Comparison of ENCODE assay signal across 27 mouse cellular contexts in the genomic region with DNA sequence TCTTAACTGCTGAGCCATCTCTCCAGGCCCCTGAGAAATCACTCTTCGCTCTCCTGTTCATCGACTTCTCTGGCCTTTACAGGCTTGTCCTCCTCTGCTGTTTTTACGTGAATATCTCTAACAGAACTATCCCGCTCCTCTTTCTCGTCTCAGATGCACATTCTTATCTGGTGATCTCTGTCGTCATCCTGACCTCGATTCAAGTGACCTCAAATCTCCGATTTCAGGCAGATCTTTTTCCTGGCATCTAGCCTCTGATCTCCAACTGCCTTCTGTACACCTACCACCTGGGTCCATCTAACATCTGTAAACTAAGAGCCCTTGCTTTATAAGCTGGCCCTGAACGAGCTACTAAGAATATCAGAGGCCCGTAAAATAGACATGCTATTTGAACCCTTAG. TPM values are rescaled to one million over a fixed set of nuclear protein-coding genes. Genes with fewer than 3 reads are reported as not detected.
DNase-seq lines count a peak whose midpoint lies in the region; ATAC-seq and TF ChIP-seq lines count a peak whose summit lies in the region.
"Had no signal": no experiment of that assay in that cellular context is flagged by ENCODE, and none has a peak within 500 bp of the region (broad histone marks: within the 10 kb centered on the region; RNA-seq: fewer than 3 reads in every experiment).

No protein-coding gene starts in this region.

- no peaks in the 10 kb centered on the region for H3K4me1 ChIP-seq in stomach, embryonic 16.5 days (ENCODE audit: control insufficient read depth, insufficient read depth, low read length)
- H3K4me1 ChIP-seq in stomach, postnatal 0 days (replicated peaks; ENCODE audit: control insufficient read depth, insufficient read depth), result no peaks in the 10 kb centered on the region
- H3K4me1 ChIP-seq in intestine, embryonic 16.5 days (ENCODE audit: control insufficient read depth, insufficient read depth, low read length), result no peaks in the 10 kb centered on the region
- H3K4me1 ChIP-seq: embryonic facial prominence, embryonic 13.5 days; forebrain, embryonic 13.5 days; heart, embryonic 13.5 days; hindbrain, embryonic 12.5 days had no signal

- DNase-seq in adrenal gland, postnatal 14 days, result peak; percentile 9
- DNase-seq in adrenal gland, adult 18-20 months (ENCODE audit: low spot score in 2 of 2), result no peak
- no peak for DNase-seq in stomach, postnatal 0 days (ENCODE audit: low spot score)
- DNase-seq in gastrocnemius, adult 8-10 months (ENCODE audit: low spot score in 2 of 2), result no peak
- DNase-seq: adrenal gland, adult 8-10 months; cerebellum, adult 11-12 months; cerebellum, adult 9-10 months; cerebellum, postnatal 25 days; forebrain, postnatal 0 days; gastrocnemius, postnatal 25 days; heart, postnatal 36 days had no signal

- H3K4me2 ChIP-seq in stomach, embryonic 16.5 days (ENCODE audit: low read depth, low read length), result no peak overlapping the region
- no peak overlapping the region for H3K4me2 ChIP-seq in stomach, postnatal 0 days (replicated peaks; ENCODE audit: low read depth)
- no peak overlapping the region for H3K4me2 ChIP-seq in intestine, embryonic 16.5 days (ENCODE audit: low read depth, low read length)
- H3K4me2 ChIP-seq: embryonic facial prominence, embryonic 13.5 days; forebrain, embryonic 13.5 days; heart, embryonic 13.5 days; hindbrain, embryonic 12.5 days had no signal

- WGBS in stomach, embryonic 16.5 days, result 80% methylated on average over 10 of the region's 10 CpGs
- WGBS in stomach, postnatal 0 days, result 75% methylated on average over 10 of the region's 10 CpGs
- 77% methylated on average over 10 of the region's 10 CpGs for WGBS in intestine, embryonic 16.5 days

- peak overlapping the region; percentile 39; the same call in 1 of the 2 replicates for H3K27ac ChIP-seq in stomach, embryonic 16.5 days (ENCODE audit: low read length)
- H3K27ac ChIP-seq in stomach, postnatal 0 days (replicated peaks), result no peak overlapping the region
- peak overlapping the region; percentile 91 for H3K27ac ChIP-seq in intestine, embryonic 16.5 days (ENCODE audit: low read length)
- H3K27ac ChIP-seq: embryonic facial prominence, embryonic 13.5 days; forebrain, embryonic 13.5 days; heart, embryonic 13.5 days; hindbrain, embryonic 12.5 days had no signal

- no peak for TF ChIP-seq EP300 in stomach, postnatal 0 days (optimal IDR thresholded peaks at IDR 0.05)

- no peak for ATAC-seq in stomach, embryonic 16.5 days (ENCODE audit: insufficient read depth, low FRiP score)
- ATAC-seq in stomach, postnatal 0 days (ENCODE audit: low FRiP score, low TSS enrichment), result no peak
- peak; percentile 3 for ATAC-seq in intestine, embryonic 16.5 days
- no peak for ATAC-seq in erythroid progenitor cell, adult 5-6 weeks (replicated peaks; ENCODE audit: low FRiP score, poor library complexity, severe bottlenecking)
- ATAC-seq: activated CD4-positive, CD25-positive, alpha-beta regulatory T cell, adult 4 months; forebrain, embryonic 13.5 days; forebrain, postnatal 0 days; hindbrain, embryonic 16.5 days; Patski had no signal

- TF ChIP-seq CTCF in stomach, postnatal 0 days (IDR thresholded peaks at IDR 0.05; ENCODE audit: low read depth), result no peak

- no peak overlapping the region for H3K9ac ChIP-seq in stomach, embryonic 16.5 days (ENCODE audit: low read length)
- no peak overlapping the region for H3K9ac ChIP-seq in stomach, postnatal 0 days (ENCODE audit: low read length)
- no peak overlapping the region for H3K9ac ChIP-seq in intestine, embryonic 16.5 days (ENCODE audit: low read depth, low read length)
- H3K9ac ChIP-seq: embryonic facial prominence, embryonic 13.5 days; forebrain, embryonic 13.5 days; forebrain, postnatal 0 days; heart, embryonic 13.5 days; hindbrain, embryonic 12.5 days had no signal

- no peaks in the 10 kb centered on the region for H3K36me3 ChIP-seq in stomach, embryonic 16.5 days (ENCODE audit: control insufficient read depth, insufficient read depth, low read length)
- H3K36me3 ChIP-seq in stomach, postnatal 0 days (ENCODE audit: control insufficient read depth, insufficient read depth, low read length), result no peaks in the 10 kb centered on the region
- no peaks in the 10 kb centered on the region for H3K36me3 ChIP-seq in intestine, embryonic 16.5 days (ENCODE audit: control insufficient read depth, insufficient read depth, low read length)
- H3K36me3 ChIP-seq: embryonic facial prominence, embryonic 13.5 days; heart, embryonic 13.5 days; hindbrain, embryonic 12.5 days had no signal

- no peaks in the 10 kb centered on the region for H3K27me3 ChIP-seq in stomach, embryonic 16.5 days (ENCODE audit: control insufficient read depth, insufficient read depth, low read length)
- H3K27me3 ChIP-seq in stomach, postnatal 0 days (ENCODE audit: control insufficient read depth, insufficient read depth, low read length), result no peaks in the 10 kb centered on the region
- no peaks in the 10 kb centered on the region for H3K27me3 ChIP-seq in intestine, embryonic 16.5 days (replicated peaks; ENCODE audit: control insufficient read depth, insufficient read depth, low read length)
- H3K27me3 ChIP-seq: CH12.LX; embryonic facial prominence, embryonic 13.5 days; forebrain, embryonic 13.5 days; heart, embryonic 13.5 days; hindbrain, embryonic 12.5 days had no signal

- H3K4me3 ChIP-seq in stomach, embryonic 16.5 days (replicated peaks; ENCODE audit: low read length), result no peak overlapping the region
- no peak overlapping the region for H3K4me3 ChIP-seq in stomach, postnatal 0 days (ENCODE audit: low read depth, low read length)
- no peak overlapping the region for H3K4me3 ChIP-seq in intestine, embryonic 16.5 days (ENCODE audit: low read length)
- H3K4me3 ChIP-seq: embryonic facial prominence, embryonic 13.5 days; forebrain, embryonic 13.5 days; heart, embryonic 13.5 days; hindbrain, embryonic 12.5 days had no signal

- H3K9me3 ChIP-seq in stomach, embryonic 16.5 days (replicated peaks; ENCODE audit: control insufficient read depth, low read length), result no peaks in the 10 kb centered on the region
- no peaks in the 10 kb centered on the region for H3K9me3 ChIP-seq in stomach, postnatal 0 days (ENCODE audit: control insufficient read depth, low read length)
- no peaks in the 10 kb centered on the region for H3K9me3 ChIP-seq in intestine, embryonic 16.5 days (ENCODE audit: control insufficient read depth, low read length)
- H3K9me3 ChIP-seq: embryonic facial prominence, embryonic 13.5 days; forebrain, embryonic 13.5 days; heart, embryonic 13.5 days; hindbrain, embryonic 12.5 days had no signal

RNA-seq across cellular contexts. Expression of gene Hsd17b6, which starts 2.5 kb away (rescaled TPM):
- total RNA-seq in adrenal gland, postnatal 14 days (2021), result 0.56 and 7.7 TPM in 2 replicates
- total RNA-seq in adrenal gland, adult 18-20 months (2021), result not detected
- not detected in 2 replicates for polyA plus RNA-seq in stomach, embryonic 16.5 days (2015; fragmentation: Nextera tagmentation; extraction: Ambion mirVana)
- 5.0 and 5.7 TPM in 2 replicates for polyA plus RNA-seq in stomach, postnatal 0 days (2015; fragmentation: Nextera tagmentation; extraction: Ambion mirVana)
- 0.22 and 0.76 TPM in 2 replicates for polyA plus RNA-seq in intestine, embryonic 16.5 days (2015; fragmentation: Nextera tagmentation; extraction: Ambion mirVana)
- not detected for total RNA-seq in gastrocnemius, adult 8-10 months (2022)
- not detected in 2 replicates for total RNA-seq in erythroid progenitor cell, adult 5-6 weeks (2015; ENCODE audit: low replicate concordance)
- not detected in 2 replicates for total RNA-seq in erythroid progenitor cell, adult 5-6 weeks (2017; ENCODE audit: low replicate concordance)
- total RNA-seq: forebrain, postnatal 0 days; gastrocnemius, adult 18-20 months; gastrocnemius, postnatal 25 days; granulocyte monocyte progenitor cell, adult 5-6 weeks; heart, postnatal 36 days had no signal
- polyA plus RNA-seq: activated CD4-positive, CD25-positive, alpha-beta regulatory T cell, adult 4 months; C2C12; cortical plate, adult 2 months; embryonic facial prominence, embryonic 13.5 days; forebrain, embryonic 13.5 days; forebrain, postnatal 0 days; heart, embryonic 13.5 days; heart, postnatal 0 days; hindbrain, embryonic 12.5 days; hindbrain, embryonic 16.5 days; Patski had no signal

RNA-seq across cellular contexts. Expression of gene Prim1, which starts 10.1 kb away (rescaled TPM):
- total RNA-seq in adrenal gland, postnatal 14 days (2021), result 11.0 and 13.6 TPM in 2 replicates
- total RNA-seq in adrenal gland, adult 18-20 months (2021), result 1 to 10 TPM; 2.8 to 3.5 TPM
- polyA plus RNA-seq in stomach, embryonic 16.5 days (2015; fragmentation: Nextera tagmentation; extraction: Ambion mirVana), result 64.6 and 68.4 TPM in 2 replicates
- polyA plus RNA-seq in stomach, postnatal 0 days (2015; fragmentation: Nextera tagmentation; extraction: Ambion mirVana), result 27.3 and 27.4 TPM in 2 replicates
- polyA plus RNA-seq in intestine, embryonic 16.5 days (2015; fragmentation: Nextera tagmentation; extraction: Ambion mirVana), result 56.3 and 66.1 TPM in 2 replicates
- 1 to 10 TPM in 1 of 4 experiments, under 1 TPM in 3; 0.40 to 1.0 (median 0.45) TPM for total RNA-seq in gastrocnemius, adult 8-10 months (2022)
- 144 and 177 TPM in 2 replicates for total RNA-seq in erythroid progenitor cell, adult 5-6 weeks (2015; ENCODE audit: low replicate concordance)
- 110 and 170 TPM in 2 replicates for total RNA-seq in erythroid progenitor cell, adult 5-6 weeks (2017; ENCODE audit: low replicate concordance)

RNA-seq across cellular contexts. Expression of gene Naca, which starts 30.5 kb away (rescaled TPM):
- 617 and 658 TPM in 2 replicates for total RNA-seq in adrenal gland, postnatal 14 days (2021)
- 100 to 1,000 TPM; 612 to 654 TPM for total RNA-seq in adrenal gland, adult 18-20 months (2021)
- 625 and 721 TPM in 2 replicates for polyA plus RNA-seq in stomach, embryonic 16.5 days (2015; fragmentation: Nextera tagmentation; extraction: Ambion mirVana)
- polyA plus RNA-seq in stomach, postnatal 0 days (2015; fragmentation: Nextera tagmentation; extraction: Ambion mirVana), result 618 and 628 TPM in 2 replicates
- polyA plus RNA-seq in intestine, embryonic 16.5 days (2015; fragmentation: Nextera tagmentation; extraction: Ambion mirVana), result 686 and 732 TPM in 2 replicates
- 100 to 1,000 TPM; 367 to 418 (median 380) TPM for total RNA-seq in gastrocnemius, adult 8-10 months (2022)
- total RNA-seq in erythroid progenitor cell, adult 5-6 weeks (2015; ENCODE audit: low replicate concordance), result 228 and 341 TPM in 2 replicates
- 391 and 449 TPM in 2 replicates for total RNA-seq in erythroid progenitor cell, adult 5-6 weeks (2017; ENCODE audit: low replicate concordance)

RNA-seq across cellular contexts. Expression of gene Ptges3, which starts 53.8 kb away (rescaled TPM):
- total RNA-seq in adrenal gland, postnatal 14 days (2021), result 157 and 172 TPM in 2 replicates
- total RNA-seq in adrenal gland, adult 18-20 months (2021), result 100 to 1,000 TPM; 228 to 248 TPM
- 374 and 406 TPM in 2 replicates for polyA plus RNA-seq in stomach, embryonic 16.5 days (2015; fragmentation: Nextera tagmentation; extraction: Ambion mirVana)
- polyA plus RNA-seq in stomach, postnatal 0 days (2015; fragmentation: Nextera tagmentation; extraction: Ambion mirVana), result 297 and 316 TPM in 2 replicates
- 371 and 401 TPM in 2 replicates for polyA plus RNA-seq in intestine, embryonic 16.5 days (2015; fragmentation: Nextera tagmentation; extraction: Ambion mirVana)
- 10 to 100 TPM; 70.5 to 81.9 (median 74.5) TPM for total RNA-seq in gastrocnemius, adult 8-10 months (2022)
- total RNA-seq in erythroid progenitor cell, adult 5-6 weeks (2015; ENCODE audit: low replicate concordance), result 84.0 and 85.9 TPM in 2 replicates
- total RNA-seq in erythroid progenitor cell, adult 5-6 weeks (2017; ENCODE audit: low replicate concordance), result 87.1 and 111 TPM in 2 replicates
